Mouse (Mus musculus) olfactory bulb, adult 2 months (tissue): Measurements from ENCODE around the gene Pla2g12b.

Experiments used
- CTCF ChIP-seq: fragments of 200-500 bp; IDR thresholded peaks from 2 replicates; pipeline ENCODE4 v1.5.1; 2012; ENCODE audit warnings: low read depth, mild to moderate bottlenecking, low read length, moderate library complexity; ENCODE audit not compliant: insufficient read depth
- POLR2A ChIP-seq: fragments of 200-500 bp; IDR thresholded peaks from 2 replicates; pipeline ENCODE4 v1.6.1; 2012; ENCODE audit warnings: mild to moderate bottlenecking, low read depth, low read length, moderate library complexity; ENCODE audit not compliant: insufficient read depth

DNA sequence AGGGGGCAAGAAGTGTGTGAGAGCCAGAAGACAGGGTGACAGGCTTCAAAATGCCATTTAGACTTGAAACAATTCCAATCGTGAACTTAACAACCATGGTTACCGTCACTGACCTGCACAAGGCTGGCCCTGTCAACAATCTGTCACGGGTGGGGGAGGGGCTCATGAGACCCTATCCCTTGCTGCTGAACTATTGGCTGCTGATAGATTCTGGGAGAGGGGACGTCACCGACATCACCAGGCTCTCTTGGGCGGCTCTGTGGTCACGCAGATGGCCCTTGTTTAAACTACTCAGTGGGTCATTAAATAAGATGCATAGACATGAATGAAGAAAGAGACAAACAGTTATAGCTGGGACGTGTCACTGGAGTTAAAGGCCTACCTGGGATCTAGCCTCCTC, 41.2 kb downstream of the Pla2g12b start:
- no peak for TF ChIP-seq POLR2A
- TF ChIP-seq CTCF: no peak
